Mouse (Mus musculus): ENCODE measurements around the gene Grin2a. TPM values are rescaled to one million over a fixed set of nuclear protein-coding genes. Genes with fewer than 3 reads are reported as not detected.

Gene Grin2a
- total RNA-seq (2012; rRNA removed) (not detected in 2 replicates), polyA plus RNA-seq (2012; ENCODE audit: insufficient read depth in 1 of 2, insufficient read length in 2 of 2, low read depth in 1 of 2, low replicate concordance in 2 of 2, missing spikeins in 1 of 2) (not detected)

DNA sequence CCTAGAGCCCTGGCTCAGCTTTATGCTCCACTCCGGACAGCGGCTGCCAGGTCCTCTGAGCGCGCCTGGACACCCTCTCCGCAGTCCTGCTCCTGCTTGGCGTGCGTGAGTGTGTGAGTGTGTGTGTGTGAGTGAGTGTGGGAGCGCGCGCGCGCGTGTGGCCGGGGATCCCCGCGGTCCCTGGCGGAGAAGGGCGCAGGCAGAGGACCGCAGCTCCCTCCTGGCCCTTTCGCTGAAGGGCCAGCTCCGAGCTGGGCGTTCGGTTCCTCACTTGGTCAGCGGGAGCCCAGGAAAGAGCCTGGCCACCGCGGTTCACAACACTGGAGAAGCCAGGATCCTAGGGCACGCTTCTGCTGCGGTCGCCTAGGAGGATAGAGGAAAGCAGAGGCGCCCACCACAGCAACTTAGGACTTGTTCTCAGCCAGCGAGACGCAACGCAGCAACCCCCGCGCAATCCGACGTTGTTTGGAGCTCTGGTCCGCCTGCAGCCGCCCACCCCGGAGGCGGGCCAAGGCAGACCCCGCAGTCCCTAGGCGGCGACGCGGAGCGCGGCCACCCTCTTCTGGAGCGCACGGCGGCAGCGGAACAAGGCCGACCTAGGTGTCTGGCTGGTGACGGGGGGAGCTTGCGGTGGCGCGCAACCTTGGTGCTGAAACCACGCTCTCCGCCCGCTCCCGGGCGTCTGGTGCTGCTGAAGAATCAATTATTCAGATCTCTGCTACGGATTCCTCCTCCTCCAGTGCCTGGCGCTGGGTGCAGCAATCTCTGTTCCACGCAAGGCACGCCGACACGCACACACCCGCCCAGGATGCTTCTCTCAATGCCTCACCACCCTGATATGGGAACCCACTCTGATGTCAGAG is at the start of gene Grin2a:
TSS of gene Grin2a (minus strand) at position 610 of the 863 bp plus-strand sequence.
- Histone ChIP-seq H3K9ac (ENCODE audit: control insufficient read depth, low read depth, low read length, poor library complexity, severe bottlenecking) (no peak within 1 kb of the TSS), H3K79me2 (ENCODE audit: control insufficient read depth, insufficient read depth, low read length, poor library complexity) (no peaks in the 10 kb centered on the region), H3K9me3 (replicated peaks; ENCODE audit: insufficient read depth, low read length) (no peaks in the 10 kb centered on the region), H3K27ac (ENCODE audit: control insufficient read depth, low read depth, low read length) (no peak within 1 kb of the TSS), H3K4me1 (ENCODE audit: control insufficient read depth in 1 of 2, insufficient read depth in 2 of 2, low read length in 2 of 2) (no peaks in the 10 kb centered on the region), H3K4me3 (ENCODE audit: control insufficient read depth in 1 of 2, insufficient read depth in 1 of 2, low read depth in 2 of 2, low read length in 2 of 2) (no peak within 1 kb of the TSS), H3K36me3 (ENCODE audit: control insufficient read depth in 1 of 2, insufficient read depth in 2 of 2, low read length in 2 of 2) (no peaks in the 10 kb centered on the region), H3K27me3 (ENCODE audit: control insufficient read depth in 1 of 2, insufficient read depth in 2 of 2, low read length in 2 of 2) (no peaks in the 10 kb centered on the region)
- TF ChIP-seq MEF2A (IDR thresholded peaks at IDR 0.05; ENCODE audit: extremely low read depth, insufficient replicate concordance, low read depth, low read length, poor library complexity, severe bottlenecking) (no peak), MAX (IDR thresholded peaks at IDR 0.05; ENCODE audit: low read length) (no peak)
- no peak for DNase-seq (ENCODE audit: low read depth, low spot score)

DNA sequence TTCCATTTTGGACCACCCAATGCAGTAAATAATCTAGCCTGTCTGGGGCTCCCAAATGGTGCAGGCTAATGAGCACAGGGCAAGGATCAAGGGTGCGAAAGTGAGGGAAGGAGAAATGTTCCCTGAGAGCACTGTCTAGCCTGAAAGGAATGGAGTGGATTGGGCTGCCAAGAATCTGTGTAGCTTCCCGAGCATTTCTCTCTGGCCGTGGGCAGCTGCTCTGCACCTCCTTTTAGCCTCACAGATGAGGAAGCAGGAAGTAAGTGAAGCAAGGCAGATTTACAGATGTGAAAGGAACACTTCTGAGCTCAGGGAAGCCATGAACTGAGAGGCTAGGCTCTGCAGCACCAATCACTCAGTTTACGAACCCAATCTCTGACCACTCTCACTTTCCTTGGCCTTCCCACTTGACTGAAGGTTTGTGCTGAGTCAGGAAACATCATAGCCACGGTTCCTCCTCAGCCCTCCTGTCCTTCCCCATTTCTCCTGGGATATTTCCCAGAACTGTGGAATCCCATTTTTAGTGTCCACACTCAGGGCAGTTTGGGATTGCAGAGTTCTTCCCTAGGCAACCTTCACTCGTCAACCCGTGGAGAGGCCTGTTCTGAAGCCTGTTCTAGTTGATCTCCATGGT is 40.3 kb upstream of the Grin2a start:
- Histone ChIP-seq H3K27me3 (ENCODE audit: control insufficient read depth in 1 of 2, insufficient read depth in 2 of 2, low read length in 2 of 2) (no peaks in the 10 kb centered on the region), H3K9ac (ENCODE audit: control insufficient read depth, low read depth, low read length, poor library complexity, severe bottlenecking) (no peak overlapping the region), H3K9me3 (replicated peaks; ENCODE audit: insufficient read depth, low read length) (no peaks in the 10 kb centered on the region), H3K4me3 (ENCODE audit: control insufficient read depth in 1 of 2, insufficient read depth in 1 of 2, low read depth in 2 of 2, low read length in 2 of 2) (no peak overlapping the region), H3K4me1 (ENCODE audit: control insufficient read depth in 1 of 2, insufficient read depth in 2 of 2, low read length in 2 of 2) (no peaks in the 10 kb centered on the region), H3K79me2 (ENCODE audit: control insufficient read depth, insufficient read depth, low read length, poor library complexity) (no peaks in the 10 kb centered on the region), H3K36me3 (ENCODE audit: control insufficient read depth in 1 of 2, insufficient read depth in 2 of 2, low read length in 2 of 2) (no peaks in the 10 kb centered on the region), H3K27ac (ENCODE audit: control insufficient read depth, low read depth, low read length) (no peak overlapping the region)
- no peak for TF ChIP-seq TAL1 (IDR thresholded peaks at IDR 0.05; ENCODE audit: low read length)
- TF ChIP-seq ZMIZ1 (IDR thresholded peaks at IDR 0.05; ENCODE audit: low read depth, low read length), result no peak
- TF ChIP-seq MYC (IDR thresholded peaks at IDR 0.05; ENCODE audit: low read depth, low read length), result no peak
- no peak for TF ChIP-seq NRF1 (IDR thresholded peaks at IDR 0.05; ENCODE audit: insufficient read depth, low read depth, low read length, poor library complexity, severe bottlenecking)
- no peak for DNase-seq (ENCODE audit: low read depth, low spot score)

DNA sequence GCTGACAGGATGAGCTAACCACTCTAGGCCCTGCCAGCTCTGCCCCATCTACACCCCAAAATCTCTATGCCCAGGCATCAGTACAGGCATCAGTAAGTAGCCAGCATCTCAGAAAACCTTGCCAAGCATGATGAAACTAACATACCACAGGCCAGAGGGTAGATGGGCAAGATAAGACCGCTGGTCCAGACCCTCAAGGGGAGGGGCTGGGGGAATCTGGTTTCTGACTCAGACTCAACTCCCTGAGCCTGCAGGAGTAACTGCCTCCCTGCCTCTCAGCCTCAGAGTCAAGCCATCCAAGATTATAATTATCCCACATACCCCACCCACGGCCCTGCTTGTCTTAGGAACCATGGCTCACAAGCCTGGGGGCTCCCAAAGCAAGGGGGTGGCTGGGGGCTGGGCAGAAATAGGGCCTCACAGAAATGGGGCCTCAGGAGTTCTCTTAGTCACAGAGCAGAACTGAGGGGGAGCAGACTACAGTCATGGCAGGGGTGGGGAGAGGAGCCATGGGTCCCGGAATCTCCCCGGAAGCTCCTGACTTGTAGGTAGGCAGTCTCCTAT is 38.1 kb upstream of the Grin2a start:
- no peak for DNase-seq (ENCODE audit: low read depth, low spot score)
- Histone ChIP-seq H3K4me3 (ENCODE audit: control insufficient read depth in 1 of 2, insufficient read depth in 1 of 2, low read depth in 2 of 2, low read length in 2 of 2) (no peak overlapping the region), H3K27me3 (ENCODE audit: control insufficient read depth in 1 of 2, insufficient read depth in 2 of 2, low read length in 2 of 2) (no peaks in the 10 kb centered on the region), H3K9ac (ENCODE audit: control insufficient read depth, low read depth, low read length, poor library complexity, severe bottlenecking) (no peak overlapping the region), H3K27ac (ENCODE audit: control insufficient read depth, low read depth, low read length) (no peak overlapping the region), H3K4me1 (ENCODE audit: control insufficient read depth in 1 of 2, insufficient read depth in 2 of 2, low read length in 2 of 2) (no peaks in the 10 kb centered on the region), H3K36me3 (ENCODE audit: control insufficient read depth in 1 of 2, insufficient read depth in 2 of 2, low read length in 2 of 2) (no peaks in the 10 kb centered on the region), H3K79me2 (ENCODE audit: control insufficient read depth, insufficient read depth, low read length, poor library complexity) (no peaks in the 10 kb centered on the region), H3K9me3 (replicated peaks; ENCODE audit: insufficient read depth, low read length) (no peaks in the 10 kb centered on the region)
- no peak for TF ChIP-seq E2F4 (IDR thresholded peaks at IDR 0.05; ENCODE audit: borderline replicate concordance, low read depth, low read length)
- no peak for TF ChIP-seq ELF1 (IDR thresholded peaks at IDR 0.05; ENCODE audit: low read depth, low read length)
- TF ChIP-seq UBTF (IDR thresholded peaks at IDR 0.05; ENCODE audit: borderline replicate concordance, insufficient read depth, low read depth, low read length), result no peak
- no peak for TF ChIP-seq MXI1 (IDR thresholded peaks at IDR 0.05; ENCODE audit: low read depth, low read length)
- TF ChIP-seq NRF1 (IDR thresholded peaks at IDR 0.05; ENCODE audit: insufficient read depth, low read depth, low read length, poor library complexity, severe bottlenecking), result no peak
- TF ChIP-seq MAFK (IDR thresholded peaks at IDR 0.05; ENCODE audit: borderline replicate concordance, low read depth, low read length), result no peak
- no peak for TF ChIP-seq CTCF (IDR thresholded peaks at IDR 0.05 in 2 of 3, conservative IDR thresholded peaks at IDR 0.05 in 1 of 3; ENCODE audit: control insufficient read depth in 1 of 3, insufficient read depth in 1 of 3, low read depth in 2 of 3, low read length in 3 of 3, poor library complexity in 1 of 3, severe bottlenecking in 1 of 3)
- no peak for TF ChIP-seq SIN3A (IDR thresholded peaks at IDR 0.05; ENCODE audit: low read length)
- no peak for TF ChIP-seq GABPA (IDR thresholded peaks at IDR 0.05; ENCODE audit: low read depth, low read length)
- TF ChIP-seq MYB (IDR thresholded peaks at IDR 0.05; ENCODE audit: low read depth, low read length), result no peak
- TF ChIP-seq TBP (IDR thresholded peaks at IDR 0.05; ENCODE audit: low read depth, low read length), result no peak
- TF ChIP-seq GATA1 (IDR thresholded peaks at IDR 0.05; ENCODE audit: low read depth, low read length), result no peak
- TF ChIP-seq TCF12 (IDR thresholded peaks at IDR 0.05; ENCODE audit: low read depth, low read length), result no peak

All from MEL (cell line).